Mouse (Mus musculus): ENCODE data around the gene Mcoln2. TPM values are rescaled to one million over a fixed set of nuclear protein-coding genes. Genes with fewer than 3 reads are reported as not detected.

Mcoln2 gene
- total and polyA plus RNA-seq, 3 experiments: 31.0 to 34.9 (median 32.0) TPM

DNA sequence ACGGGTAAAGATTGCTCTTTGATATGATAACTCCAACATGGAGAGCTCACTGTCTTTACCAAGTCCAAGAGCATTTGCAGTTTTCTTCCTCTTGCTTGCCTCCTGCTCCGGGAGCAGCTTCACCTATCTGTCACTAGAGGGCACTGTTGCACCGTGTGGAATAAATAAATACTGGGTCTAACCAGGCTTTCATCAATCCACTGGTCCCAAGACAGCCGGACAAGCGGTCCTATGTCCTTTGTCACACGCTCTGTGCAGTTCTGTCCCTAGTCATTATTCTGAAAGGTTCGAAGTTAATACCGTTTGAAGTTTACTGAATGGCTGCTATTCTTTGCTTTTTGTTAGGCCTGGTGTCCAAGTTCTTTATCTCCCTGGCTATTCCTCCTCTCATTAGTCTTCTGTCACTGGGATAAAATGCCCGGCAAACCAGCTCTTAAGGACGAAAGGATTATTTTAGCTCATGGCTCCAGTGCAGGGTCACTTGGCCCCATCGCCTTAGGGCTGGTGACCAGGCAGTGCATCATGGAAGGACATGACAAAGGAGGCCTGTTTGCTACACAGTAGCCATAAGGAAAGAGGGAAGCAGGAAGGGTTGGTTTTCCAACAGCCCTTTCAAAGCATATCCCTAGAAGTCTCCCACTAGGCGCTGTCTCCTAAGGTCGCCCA, 35.5 kb downstream of the Mcoln2 start:
- Histone ChIP-seq H3K79me2 (replicated peaks; ENCODE audit: control insufficient read depth, extremely low read depth, insufficient read depth, poor library complexity, severe bottlenecking) (no peaks in the 10 kb centered on the region), H3K9me3 (replicated peaks; ENCODE audit: low read length) (no peaks in the 10 kb centered on the region), H3K4me1 (ENCODE audit: control insufficient read depth in 1 of 2, insufficient read depth in 2 of 2) (no peaks in the 10 kb centered on the region), H3K4me3 (replicated peaks in 1 of 3; ENCODE audit: low read depth in 2 of 3, low read length in 2 of 3, poor library complexity in 1 of 3) (no peak overlapping the region), H3K4me2 (ENCODE audit: insufficient read depth, low read depth, poor library complexity, severe bottlenecking) (no peak overlapping the region), H3K9ac (ENCODE audit: insufficient read depth, low read depth) (no peak overlapping the region), H3K36me3 (replicated peaks in 1 of 2; ENCODE audit: control insufficient read depth in 1 of 2, insufficient read depth in 1 of 2, low read length in 1 of 2) (peaks cover 54 to 96% of the 10 kb centered on the region in 2 experiments), H3K27ac (ENCODE audit: insufficient read depth, low read depth) (no peak overlapping the region), H3K27me3 (replicated peaks) (no peaks in the 10 kb centered on the region)
- in situ Hi-C loops (cut with MboI; ENCODE audit: low pct_ligation_motif_present, low pct_unique_long_range_greater_than_20kb, low sequenced_read_pairs): loop anchor here (5.0 to 25.0 kb wide), 5 partner anchors 92 to 752 kb away; partner anchors contain the start of gene 2410004B18Rik
- peak; percentile 92 for DNase-seq (ENCODE audit: extremely low read depth)
- dilution Hi-C loops (cut with MboI; ENCODE audit: extremely low pct_ligation_motif_present, extremely low pct_unique_long_range_greater_than_20kb, low sequenced_read_pairs): loop anchor here (25.0 kb wide), 1 partner anchor 102 kb away; no protein-coding TSS in a partner anchor
- TF ChIP-seq MYC (IDR thresholded peaks at IDR 0.05; ENCODE audit: low read depth, low read length) (no peak), HCFC1 (IDR thresholded peaks at IDR 0.05; ENCODE audit: low read depth, low read length) (no peak), MAZ (IDR thresholded peaks at IDR 0.05; ENCODE audit: low read depth, low read length) (no peak), ETS1 (conservative IDR thresholded peaks at IDR 0.05; ENCODE audit: low read depth, low read length) (no peak), ZC3H11A (IDR thresholded peaks at IDR 0.05; ENCODE audit: low read depth, low read length) (peak; percentile 68), POLR2A (IDR thresholded peaks at IDR 0.05; ENCODE audit: low read depth, low read length) (no peak), CTCF (conservative IDR thresholded peaks at IDR 0.05 in 1 of 2, IDR thresholded peaks at IDR 0.05 in 1 of 2; ENCODE audit: low read depth in 2 of 2, low read length in 2 of 2) (peak; percentile 98 to 100), UBTF (IDR thresholded peaks at IDR 0.05; ENCODE audit: low read depth, low read length) (no peak), TCF12 (IDR thresholded peaks at IDR 0.05; ENCODE audit: low read depth, low read length) (no peak), BHLHE40 (IDR thresholded peaks at IDR 0.05; ENCODE audit: low read depth, low read length) (no peak), ELF1 (IDR thresholded peaks at IDR 0.05; ENCODE audit: low read depth, low read length) (no peak), CHD1 (IDR thresholded peaks at IDR 0.05; ENCODE audit: low read depth, low read length) (no peak), MXI1 (IDR thresholded peaks at IDR 0.05; ENCODE audit: low read depth, low read length) (no peak), SMC3 (IDR thresholded peaks at IDR 0.05; ENCODE audit: low read depth, low read length) (peak; percentile 94), NELFE (IDR thresholded peaks at IDR 0.05; ENCODE audit: low read depth, low read length) (peak; percentile 46; the same call in 1 of the 2 replicates), ZKSCAN1 (IDR thresholded peaks at IDR 0.05; ENCODE audit: borderline replicate concordance, low read depth, low read length) (no peak), RAD21 (IDR thresholded peaks at IDR 0.05; ENCODE audit: low read depth, low read length) (peak; percentile 98)

DNA sequence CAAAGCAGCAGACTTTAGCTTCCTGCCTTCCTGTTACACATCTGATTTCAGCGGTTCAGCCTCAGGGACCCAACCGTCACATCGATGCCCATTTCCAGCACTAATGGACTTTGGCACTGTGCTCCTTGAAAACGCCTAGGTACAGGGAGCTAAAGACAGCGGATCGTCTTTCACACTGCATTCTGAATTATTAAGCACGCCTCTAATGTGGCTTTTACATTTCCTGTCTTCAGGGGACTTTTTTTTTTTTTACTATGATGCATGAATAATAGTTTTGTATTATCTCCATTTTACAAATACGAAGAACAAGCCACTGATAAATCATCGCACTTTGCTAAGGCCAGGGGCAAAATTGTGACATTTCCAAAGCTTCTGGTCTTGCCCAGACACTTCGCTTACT, 36.4 kb downstream of the Mcoln2 start:
- Histone ChIP-seq H3K36me3 (replicated peaks in 1 of 2; ENCODE audit: control insufficient read depth in 1 of 2, insufficient read depth in 1 of 2, low read length in 1 of 2) (peaks cover 56 to 95% of the 10 kb centered on the region in 2 experiments), H3K9me3 (replicated peaks; ENCODE audit: low read length) (no peaks in the 10 kb centered on the region), H3K9ac (ENCODE audit: insufficient read depth, low read depth) (no peak overlapping the region), H3K4me2 (ENCODE audit: insufficient read depth, low read depth, poor library complexity, severe bottlenecking) (no peak overlapping the region), H3K4me3 (replicated peaks in 1 of 3; ENCODE audit: low read depth in 2 of 3, low read length in 2 of 3, poor library complexity in 1 of 3) (no peak overlapping the region), H3K79me2 (replicated peaks; ENCODE audit: control insufficient read depth, extremely low read depth, insufficient read depth, poor library complexity, severe bottlenecking) (no peaks in the 10 kb centered on the region), H3K27me3 (replicated peaks) (no peaks in the 10 kb centered on the region), H3K4me1 (ENCODE audit: control insufficient read depth in 1 of 2, insufficient read depth in 2 of 2) (no peaks in the 10 kb centered on the region), H3K27ac (ENCODE audit: insufficient read depth, low read depth) (no peak overlapping the region)
- TF ChIP-seq MYC (IDR thresholded peaks at IDR 0.05; ENCODE audit: low read depth, low read length) (no peak), RCOR1 (conservative IDR thresholded peaks at IDR 0.05; ENCODE audit: low read depth, low read length) (no peak), CHD2 (IDR thresholded peaks at IDR 0.05; ENCODE audit: low read length) (no peak), E2F4 (IDR thresholded peaks at IDR 0.05; ENCODE audit: insufficient replicate concordance, low read depth, low read length) (no peak), TCF12 (IDR thresholded peaks at IDR 0.05; ENCODE audit: low read depth, low read length) (no peak), SMC3 (IDR thresholded peaks at IDR 0.05; ENCODE audit: low read depth, low read length) (no peak), USF1 (IDR thresholded peaks at IDR 0.05; ENCODE audit: low read depth, low read length) (no peak), CTCF (conservative IDR thresholded peaks at IDR 0.05 in 1 of 2, IDR thresholded peaks at IDR 0.05 in 1 of 2; ENCODE audit: low read depth in 2 of 2, low read length in 2 of 2) (no peak), ETS1 (conservative IDR thresholded peaks at IDR 0.05; ENCODE audit: low read depth, low read length) (no peak), USF2 (conservative IDR thresholded peaks at IDR 0.05; ENCODE audit: low read depth, low read length) (no peak), NRF1 (IDR thresholded peaks at IDR 0.05; ENCODE audit: low read depth, low read length) (no peak), MEF2A (IDR thresholded peaks at IDR 0.05; ENCODE audit: borderline replicate concordance, low read depth, low read length) (no peak), JUN (IDR thresholded peaks at IDR 0.05; ENCODE audit: insufficient read depth, low read depth, low read length) (no peak), UBTF (IDR thresholded peaks at IDR 0.05; ENCODE audit: low read depth, low read length) (no peak), MAZ (IDR thresholded peaks at IDR 0.05; ENCODE audit: low read depth, low read length) (no peak), PAX5 (IDR thresholded peaks at IDR 0.05; ENCODE audit: low read length) (no peak)
- in situ Hi-C loops (cut with MboI; ENCODE audit: low pct_ligation_motif_present, low pct_unique_long_range_greater_than_20kb, low sequenced_read_pairs) (loop anchor here (25.0 kb wide), 1 partner anchor 751 kb away; no protein-coding TSS in a partner anchor), dilution Hi-C loops (cut with MboI; ENCODE audit: extremely low pct_ligation_motif_present, extremely low pct_unique_long_range_greater_than_20kb, low sequenced_read_pairs) (loop anchor here (25.0 kb wide), 1 partner anchor 101 kb away; no protein-coding TSS in a partner anchor)
- no peak for DNase-seq (ENCODE audit: extremely low read depth)
